Mouse (Mus musculus): ENCODE results near the gene Spty2d1. TPM values are rescaled to one million over a fixed set of nuclear protein-coding genes. Genes with fewer than 3 reads are reported as not detected.
A peak's percentile ranks its signal among the peaks of the same experiment; 100 is the strongest.

Spty2d1 gene
- polyA plus RNA-seq, 1 experiment from 2014 or later: 11.9 TPM

GRCm38 (mm10) chr7:46964070-46964469 is 44.1 kb downstream of the Spty2d1 start:
- no peak for DNase-seq (ENCODE audit: low spot score)
- H3K27ac ChIP-seq: 0 out of 2 replicates have a peak overlapping the region, but pooled peaks have one; percentile 65
- no peaks in the 10 kb centered on the region for H3K9me3 ChIP-seq (replicated peaks)
- H3K4me1 ChIP-seq: peaks cover 4% of the 10 kb centered on the region; the same call in 1 of the 2 replicates
- no peak overlapping the region for H3K4me3 ChIP-seq
- peaks cover 21% of the 10 kb centered on the region for H3K27me3 ChIP-seq (ENCODE audit: low read depth, poor library complexity, severe bottlenecking)
- WGBS: 90% methylated on average over 7 of the region's 7 CpGs
- no peaks in the 10 kb centered on the region for H3K36me3 ChIP-seq

- no peaks in the 10 kb centered on the region for H3K9me3 ChIP-seq (replicated peaks)
- no peaks in the 10 kb centered on the region for H3K36me3 ChIP-seq
- peaks cover 4% of the 10 kb centered on the region; the same call in 1 of the 2 replicates for H3K4me1 ChIP-seq
- DNase-seq (ENCODE audit: low spot score): peak; percentile 73
- peak overlapping the region; percentile 65 for H3K27ac ChIP-seq
- peaks cover 24% of the 10 kb centered on the region for H3K27me3 ChIP-seq (ENCODE audit: low read depth, poor library complexity, severe bottlenecking)
- 1% methylated on average over 9 of the region's 9 CpGs for WGBS
- H3K4me3 ChIP-seq: no peak overlapping the region
Observed at GRCm38 (mm10) chr7:46962806-46963618, 45.2 kb downstream of the Spty2d1 start.

- Histone ChIP-seq H3K4me1 (peaks cover 13% of the 10 kb centered on the region; the same call in 1 of the 2 replicates), H3K4me3 (no peak overlapping the region), H3K36me3 (no peaks in the 10 kb centered on the region), H3K27ac (no peak overlapping the region), H3K9me3 (replicated peaks) (no peaks in the 10 kb centered on the region), H3K27me3 (ENCODE audit: low read depth, poor library complexity, severe bottlenecking) (peaks cover 24% of the 10 kb centered on the region)
- no peak for DNase-seq (ENCODE audit: low spot score)
Observed at GRCm38 (mm10) chr7:46962132-46962531, 46.1 kb downstream of the Spty2d1 start.

- WGBS: 78% methylated on average over 3 of the region's 3 CpGs
- H3K27me3 ChIP-seq (ENCODE audit: low read depth, poor library complexity, severe bottlenecking): peaks cover 24% of the 10 kb centered on the region
- no peak overlapping the region for H3K4me3 ChIP-seq
- H3K9me3 ChIP-seq (replicated peaks): no peaks in the 10 kb centered on the region
- DNase-seq (ENCODE audit: low spot score): no peak
- H3K4me1 ChIP-seq: peaks cover 13% of the 10 kb centered on the region; the same call in 1 of the 2 replicates
- no peak overlapping the region for H3K27ac ChIP-seq
- H3K36me3 ChIP-seq: peaks cover 2% of the 10 kb centered on the region; the same call in 1 of the 2 replicates
Observed at GRCm38 (mm10) chr7:46960991-46961390, 47.2 kb downstream of the Spty2d1 start.

- Histone ChIP-seq H3K4me3 (peak overlapping the region; percentile 74), H3K9me3 (replicated peaks) (no peaks in the 10 kb centered on the region), H3K36me3 (peaks cover 18% of the 10 kb centered on the region), H3K27ac (peak overlapping the region; percentile 81), H3K4me1 (peaks cover 13% of the 10 kb centered on the region; the same call in 1 of the 2 replicates), H3K27me3 (ENCODE audit: low read depth, poor library complexity, severe bottlenecking) (peaks cover 24% of the 10 kb centered on the region)
- no peak for DNase-seq (ENCODE audit: low spot score)
- 24% methylated on average over 9 of the region's 9 CpGs for WGBS
Observed at GRCm38 (mm10) chr7:46958853-46959252, 49.4 kb downstream of the Spty2d1 start.

- Histone ChIP-seq H3K9me3 (replicated peaks) (no peaks in the 10 kb centered on the region), H3K27me3 (ENCODE audit: low read depth, poor library complexity, severe bottlenecking) (peaks cover 24% of the 10 kb centered on the region), H3K27ac (peak within 1 kb of the TSS; percentile 81), H3K36me3 (peaks cover 26% of the 10 kb centered on the region), H3K4me1 (peaks cover 13% of the 10 kb centered on the region; the same call in 1 of the 2 replicates), H3K4me3 (peak within 1 kb of the TSS; percentile 74)
- 2% methylated on average over 51 of the region's 51 CpGs for WGBS
- peak; percentile 96 for DNase-seq (ENCODE audit: low spot score)
Observed at GRCm38 (mm10) chr7:46957831-46958691, 50.1 kb downstream of the Spty2d1 start, which contains the start of gene Uevld. Gene Uevld, minus strand, starts transcription at chr7:46958527.

Other genes starting within 250 kb of the Spty2d1 start
- gene Hps5, start 212.3 kb downstream of the Spty2d1 start, polyA plus RNA-seq (2016; fragmentation: Nextera tagmentation; extraction: Ambion mirVana): 19.0 and 19.5 TPM in 2 replicates
- gene Gtf2h1, start 212.3 kb downstream of the Spty2d1 start, polyA plus RNA-seq (2016; fragmentation: Nextera tagmentation; extraction: Ambion mirVana): 50.2 and 52.4 TPM in 2 replicates
- gene Ldha, start 166.9 kb downstream of the Spty2d1 start, polyA plus RNA-seq (2016; fragmentation: Nextera tagmentation; extraction: Ambion mirVana): 2,714 and 3,443 TPM in 2 replicates
- 0.10 and 0.13 TPM in 2 replicates for gene Ldhc, start 147.2 kb downstream of the Spty2d1 start, polyA plus RNA-seq (2016; fragmentation: Nextera tagmentation; extraction: Ambion mirVana)
- 236 and 252 TPM in 2 replicates for gene Tsg101, start 88.4 kb downstream of the Spty2d1 start, polyA plus RNA-seq (2016; fragmentation: Nextera tagmentation; extraction: Ambion mirVana)
- gene Uevld, start 49.9 kb downstream of the Spty2d1 start, polyA plus RNA-seq (2016; fragmentation: Nextera tagmentation; extraction: Ambion mirVana): 11.7 and 12.1 TPM in 2 replicates
- not detected in 2 replicates for gene Gm9999, start 24.8 kb downstream of the Spty2d1 start, polyA plus RNA-seq (2016; fragmentation: Nextera tagmentation; extraction: Ambion mirVana)
- gene Tmem86a, start 42.2 kb upstream of the Spty2d1 start, polyA plus RNA-seq (2016; fragmentation: Nextera tagmentation; extraction: Ambion mirVana): 8.3 and 11.8 TPM in 2 replicates
- gene Ptpn5, start 125.3 kb upstream of the Spty2d1 start, polyA plus RNA-seq (2016; fragmentation: Nextera tagmentation; extraction: Ambion mirVana): 0.20 and 0.30 TPM in 2 replicates
- not detected in 2 replicates for gene Mrgpra6, start 196.5 kb upstream of the Spty2d1 start, polyA plus RNA-seq (2016; fragmentation: Nextera tagmentation; extraction: Ambion mirVana)
- gene Mrgpra9, start 244.4 kb upstream of the Spty2d1 start, polyA plus RNA-seq (2016; fragmentation: Nextera tagmentation; extraction: Ambion mirVana): not detected in 2 replicates

Data from limb, embryonic 10.5 days (tissue).